In the genomic region with DNA sequence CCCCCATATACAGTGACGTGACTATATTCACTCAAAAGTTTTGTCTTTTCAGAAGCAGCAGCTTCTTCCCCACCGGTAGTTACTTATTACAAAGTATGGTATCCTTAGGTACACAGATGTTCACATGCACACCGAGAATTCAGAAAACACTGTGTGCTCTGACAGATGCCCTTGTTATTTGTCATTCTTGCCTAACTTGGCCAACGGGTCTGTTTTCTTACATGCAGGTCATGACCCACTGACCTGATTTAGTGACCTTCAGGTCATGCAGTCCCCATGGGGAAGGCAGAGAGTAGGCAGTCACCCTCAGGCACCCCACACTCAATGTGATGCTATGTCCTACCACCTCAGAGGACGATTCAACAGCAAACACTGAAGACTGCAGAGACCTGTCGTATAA, we compare ENCODE assay signal across 21 mouse cellular contexts.
DNase-seq lines count a peak whose midpoint lies in the region; ATAC-seq and TF ChIP-seq lines count a peak whose summit lies in the region.
"Had no signal": no experiment of that assay in that cellular context is flagged by ENCODE, and none has a peak within 500 bp of the region (broad histone marks: within the 10 kb centered on the region; RNA-seq: fewer than 3 reads in every experiment).

No protein-coding gene starts in this region.

- 0 out of 2 replicates have a peak overlapping the region, but pooled peaks have one; percentile 37 for H3K27ac ChIP-seq in embryonic facial prominence, embryonic 10.5 days (replicated peaks)
- no peak overlapping the region for H3K27ac ChIP-seq in liver, embryonic 14.5 days
- H3K27ac ChIP-seq in heart, embryonic 12.5 days (ENCODE audit: poor library complexity, severe bottlenecking) = no peak overlapping the region
- H3K27ac ChIP-seq: embryonic facial prominence, embryonic 13.5 days; forebrain, embryonic 13.5 days; gastrocnemius, adult 2 months; hindbrain, embryonic 14.5 days had no signal

- H3K4me2 ChIP-seq in liver, embryonic 14.5 days (ENCODE audit: low read depth) = no peak overlapping the region
- no peak overlapping the region for H3K4me2 ChIP-seq in heart, embryonic 12.5 days
- H3K4me2 ChIP-seq: embryonic facial prominence, embryonic 13.5 days; forebrain, embryonic 13.5 days; hindbrain, embryonic 14.5 days had no signal

- no peak overlapping the region for H3K4me3 ChIP-seq in embryonic facial prominence, embryonic 10.5 days
- H3K4me3 ChIP-seq in liver, embryonic 14.5 days (ENCODE audit: insufficient read depth in 1 of 2, low read depth in 2 of 2, low read length in 2 of 2) = no peak overlapping the region
- H3K4me3 ChIP-seq in heart, embryonic 12.5 days = no peak overlapping the region
- H3K4me3 ChIP-seq: embryonic facial prominence, embryonic 13.5 days; forebrain, embryonic 13.5 days; gastrocnemius, adult 2 months had no signal

- peak; percentile 46 for DNase-seq in adrenal gland, postnatal 10 days
- DNase-seq in adrenal gland, postnatal 14 days = no peak
- DNase-seq in embryonic facial prominence, embryonic 10.5 days (ENCODE audit: low spot score) = no peak
- DNase-seq in liver, embryonic 14.5 days (ENCODE audit: low read depth in 3 of 3, low spot score in 3 of 3) = peak in 2 of 3 experiments; percentile 36 to 41
- DNase-seq in yolk sac, embryonic 10.5 days (ENCODE audit: low spot score) = peak; percentile 68
- DNase-seq in ovary, postnatal 14 days (ENCODE audit: low spot score) = no peak
- DNase-seq: adrenal gland, adult 8-10 months; B cell, adult 2 months; cerebellum, adult 11-12 months; cerebellum, adult 9-10 months; cerebellum, postnatal 25 days; forebrain, postnatal 0 days; gastrocnemius, adult 2 months; gastrocnemius, postnatal 25 days; heart, postnatal 10 days had no signal

- H3K4me1 ChIP-seq in embryonic facial prominence, embryonic 10.5 days = peaks cover 53% of the 10 kb centered on the region
- H3K4me1 ChIP-seq in liver, embryonic 14.5 days (replicated peaks; ENCODE audit: control insufficient read depth in 2 of 2, insufficient read depth in 2 of 2, low read length in 1 of 2) = peaks cover 0 to 20% of the 10 kb centered on the region in 2 experiments; a peak in 2 of 4 replicates
- H3K4me1 ChIP-seq in heart, embryonic 12.5 days (replicated peaks) = peaks cover 17% of the 10 kb centered on the region
- H3K4me1 ChIP-seq: forebrain, embryonic 13.5 days had no signal

- H3K9ac ChIP-seq in liver, embryonic 14.5 days (replicated peaks) = no peak overlapping the region
- no peak overlapping the region for H3K9ac ChIP-seq in heart, embryonic 12.5 days
- H3K9ac ChIP-seq: embryonic facial prominence, embryonic 13.5 days; forebrain, embryonic 13.5 days; forebrain, postnatal 0 days; hindbrain, embryonic 14.5 days had no signal

- WGBS in embryonic facial prominence, embryonic 10.5 days = 23% methylated on average over 6 of the region's 6 CpGs
- WGBS in liver, embryonic 14.5 days (ENCODE audit: insufficient replicate concordance) = 56% methylated on average over 6 of the region's 6 CpGs
- 70% methylated on average over 6 of the region's 6 CpGs for WGBS in heart, embryonic 12.5 days

- no peaks in the 10 kb centered on the region for H3K36me3 ChIP-seq in embryonic facial prominence, embryonic 10.5 days (replicated peaks)
- H3K36me3 ChIP-seq in liver, embryonic 14.5 days (replicated peaks; ENCODE audit: control insufficient read depth, insufficient read depth, low read depth) = no peaks in the 10 kb centered on the region
- H3K36me3 ChIP-seq in heart, embryonic 12.5 days = no peaks in the 10 kb centered on the region
- H3K36me3 ChIP-seq: embryonic facial prominence, embryonic 13.5 days; G1E had no signal

- TF ChIP-seq EP300 in liver, embryonic 14.5 days (IDR thresholded peaks at IDR 0.05; ENCODE audit: low read depth) = no peak

- peaks cover 74% of the 10 kb centered on the region for H3K27me3 ChIP-seq in embryonic facial prominence, embryonic 10.5 days (replicated peaks; ENCODE audit: low read depth, poor library complexity, severe bottlenecking)
- H3K27me3 ChIP-seq in liver, embryonic 14.5 days (ENCODE audit: control insufficient read depth, insufficient read depth, low read length) = no peaks in the 10 kb centered on the region; the same call in 1 of the 2 replicates
- 0 out of 2 replicates have a peak, but pooled peaks cover 5% of the 10 kb centered on the region for H3K27me3 ChIP-seq in heart, embryonic 12.5 days (replicated peaks)

- no peak for TF ChIP-seq CTCF in liver, embryonic 14.5 days (IDR thresholded peaks at IDR 0.05; ENCODE audit: low read depth)

- no peaks in the 10 kb centered on the region for H3K9me3 ChIP-seq in embryonic facial prominence, embryonic 10.5 days
- no peaks in the 10 kb centered on the region for H3K9me3 ChIP-seq in liver, embryonic 14.5 days (ENCODE audit: control insufficient read depth, low read length)
- H3K9me3 ChIP-seq in heart, embryonic 12.5 days (replicated peaks) = no peaks in the 10 kb centered on the region
- H3K9me3 ChIP-seq: embryonic facial prominence, embryonic 13.5 days; forebrain, embryonic 13.5 days; G1E had no signal

- peak; percentile 79 for ATAC-seq in liver, embryonic 14.5 days (ENCODE audit: insufficient read depth)
- ATAC-seq in heart, embryonic 12.5 days (ENCODE audit: insufficient number of reproducible peaks, low FRiP score) = no peak
- ATAC-seq: CD4-positive, CD25-positive, alpha-beta regulatory T cell, adult 4 months; forebrain, embryonic 13.5 days; forebrain, postnatal 0 days had no signal

Comparison
In these comparisons a context has a peak if more than half of its experiments do, and no peak if none do; other contexts are left out.
1. DNase-seq: peak in adrenal gland, postnatal 10 days (single experiment), liver, embryonic 14.5 days (2 of 3) and yolk sac, embryonic 10.5 days (single experiment); none in adrenal gland, postnatal 14 days (single experiment), embryonic facial prominence, embryonic 10.5 days (single experiment) and ovary, postnatal 14 days (single experiment).